ENCODE assay signal across 14 mouse cellular contexts in the genomic region with DNA sequence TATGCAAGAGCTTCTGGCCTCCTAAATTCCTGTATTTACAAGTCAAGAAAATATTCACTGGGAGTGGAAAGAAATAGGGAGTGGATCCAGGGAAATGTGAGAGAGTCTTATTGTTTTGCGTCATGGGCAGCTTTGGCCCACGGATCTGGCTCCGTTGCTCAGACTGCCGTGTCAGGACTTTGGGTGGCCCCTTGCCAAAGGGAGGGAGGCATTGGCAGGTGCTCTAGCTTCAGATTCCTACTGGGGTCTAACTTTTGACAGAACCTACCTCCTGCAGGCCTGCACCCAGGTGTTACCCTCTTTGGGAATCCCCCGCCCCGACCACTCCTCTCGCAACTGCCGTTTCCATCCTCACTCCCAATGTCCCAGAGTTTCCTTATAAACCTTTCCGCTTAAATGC. TPM values are rescaled to one million over a fixed set of nuclear protein-coding genes. Genes with fewer than 3 reads are reported as not detected.
DNase-seq lines count a peak whose midpoint lies in the region; ATAC-seq and TF ChIP-seq lines count a peak whose summit lies in the region.
"Had no signal": no experiment of that assay in that cellular context is flagged by ENCODE, and none has a peak within 500 bp of the region (broad histone marks: within the 10 kb centered on the region; RNA-seq: fewer than 3 reads in every experiment).

No protein-coding gene starts in this region.

- no peak for ATAC-seq in liver, embryonic 12.5 days
- no peak for ATAC-seq in midbrain, embryonic 14.5 days (ENCODE audit: low FRiP score, low TSS enrichment)
- ATAC-seq in liver, embryonic 11.5 days (replicated peaks; ENCODE audit: low FRiP score) = no peak
- ATAC-seq: midbrain, embryonic 13.5 days had no signal

- no peak overlapping the region for H3K9ac ChIP-seq in liver, adult 2 months (ENCODE audit: low read depth, low read length)
- no peak overlapping the region for H3K9ac ChIP-seq in liver, embryonic 12.5 days
- H3K9ac ChIP-seq in midbrain, embryonic 14.5 days (replicated peaks; ENCODE audit: low read length) = no peak overlapping the region
- H3K9ac ChIP-seq in liver, embryonic 11.5 days (ENCODE audit: low read depth, low read length) = no peak overlapping the region
- H3K9ac ChIP-seq: embryonic facial prominence, embryonic 15.5 days; limb, embryonic 13.5 days; midbrain, embryonic 13.5 days had no signal

- H3K4me1 ChIP-seq in liver, adult 2 months (ENCODE audit: control insufficient read depth, insufficient read depth, low read length) = peaks cover 19% of the 10 kb centered on the region
- no peaks in the 10 kb centered on the region for H3K4me1 ChIP-seq in liver, embryonic 12.5 days
- peaks cover 11% of the 10 kb centered on the region; the same call in 1 of the 2 replicates for H3K4me1 ChIP-seq in midbrain, embryonic 14.5 days (ENCODE audit: control insufficient read depth, insufficient read depth, low read length)
- H3K4me1 ChIP-seq in liver, embryonic 11.5 days (replicated peaks; ENCODE audit: control insufficient read depth, insufficient read depth, low read length) = no peaks in the 10 kb centered on the region

- peak overlapping the region; percentile 81 for H3K27ac ChIP-seq in liver, adult 2 months (replicated peaks; ENCODE audit: insufficient read depth, low read depth, low read length)
- no peak overlapping the region for H3K27ac ChIP-seq in liver, embryonic 12.5 days
- H3K27ac ChIP-seq in midbrain, embryonic 14.5 days (replicated peaks; ENCODE audit: low read depth, low read length) = no peak overlapping the region
- H3K27ac ChIP-seq in liver, embryonic 11.5 days (ENCODE audit: low read depth, low read length) = no peak overlapping the region
- H3K27ac ChIP-seq: embryonic facial prominence, embryonic 15.5 days; limb, embryonic 13.5 days; midbrain, embryonic 13.5 days had no signal

- H3K27me3 ChIP-seq in liver, adult 2 months (ENCODE audit: control insufficient read depth, insufficient read depth, low read length) = no peaks in the 10 kb centered on the region
- no peaks in the 10 kb centered on the region for H3K27me3 ChIP-seq in liver, embryonic 12.5 days (replicated peaks)
- H3K27me3 ChIP-seq in midbrain, embryonic 14.5 days (ENCODE audit: control insufficient read depth, insufficient read depth, low read length) = no peaks in the 10 kb centered on the region
- no peaks in the 10 kb centered on the region for H3K27me3 ChIP-seq in liver, embryonic 11.5 days (replicated peaks; ENCODE audit: control insufficient read depth, insufficient read depth, low read length)
- H3K27me3 ChIP-seq: embryonic facial prominence, embryonic 15.5 days; limb, embryonic 13.5 days; midbrain, embryonic 13.5 days had no signal

- H3K4me3 ChIP-seq in liver, adult 2 months (ENCODE audit: insufficient read depth, low read depth, low read length) = no peak overlapping the region
- no peak overlapping the region for H3K4me3 ChIP-seq in liver, embryonic 12.5 days
- H3K4me3 ChIP-seq in midbrain, embryonic 14.5 days (replicated peaks; ENCODE audit: low read depth, low read length) = no peak overlapping the region
- H3K4me3 ChIP-seq in liver, embryonic 11.5 days (ENCODE audit: low read depth, low read length) = no peak overlapping the region
- H3K4me3 ChIP-seq: embryonic facial prominence, embryonic 15.5 days; limb, embryonic 13.5 days; midbrain, embryonic 13.5 days had no signal

- no peaks in the 10 kb centered on the region for H3K36me3 ChIP-seq in liver, adult 2 months (ENCODE audit: control insufficient read depth, insufficient read depth, low read length)
- no peaks in the 10 kb centered on the region for H3K36me3 ChIP-seq in liver, embryonic 12.5 days
- no peaks in the 10 kb centered on the region for H3K36me3 ChIP-seq in midbrain, embryonic 14.5 days (ENCODE audit: control insufficient read depth, insufficient read depth, low read length)
- no peaks in the 10 kb centered on the region for H3K36me3 ChIP-seq in liver, embryonic 11.5 days (ENCODE audit: control insufficient read depth, insufficient read depth, low read length)
- H3K36me3 ChIP-seq: embryonic facial prominence, embryonic 15.5 days; limb, embryonic 13.5 days; midbrain, embryonic 13.5 days had no signal

- DNase-seq in cerebellum, postnatal 14 days = peak; percentile 67 to 72
- DNase-seq in cerebellum, adult 8-10 months = no peak
- DNase-seq in liver, adult 2 months (ENCODE audit: extremely low read depth, low read depth, low spot score) = peak; percentile 76
- DNase-seq in gastrocnemius, postnatal 14 days = peak; percentile 53
- DNase-seq in heart, postnatal 36 days = peak; percentile 75 to 78
- DNase-seq in midbrain, embryonic 14.5 days = no peak
- DNase-seq in liver, embryonic 11.5 days (ENCODE audit: low spot score) = no peak
- DNase-seq: B cell, adult 2 months; kidney, postnatal 4 days had no signal

- WGBS in liver, adult 2 months = 67% methylated on average over 9 of the region's 9 CpGs
- WGBS in liver, embryonic 12.5 days (ENCODE audit: insufficient replicate concordance) = 89% methylated on average over 9 of the region's 9 CpGs
- WGBS in midbrain, embryonic 14.5 days = 88% methylated on average over 9 of the region's 9 CpGs
- WGBS in liver, embryonic 11.5 days = 92% methylated on average over 9 of the region's 9 CpGs

- intact Hi-C loops in gastrocnemius, postnatal 14 days (cut with DNase I; ENCODE audit: low total_unique reads) = no loop called here
- intact Hi-C loops in heart, postnatal 36 days (cut with DNase I) = loop anchor here (10.0 kb wide), 1 partner anchor 160 kb away; a partner anchor contains a TSS

- TF ChIP-seq POLR2A in liver, adult 2 months (IDR thresholded peaks at IDR 0.05; ENCODE audit: extremely low read depth, insufficient read depth, low read length) = no peak

- no peaks in the 10 kb centered on the region for H3K9me3 ChIP-seq in liver, embryonic 12.5 days (replicated peaks)
- H3K9me3 ChIP-seq in midbrain, embryonic 14.5 days (ENCODE audit: control insufficient read depth, low read length) = no peaks in the 10 kb centered on the region
- H3K9me3 ChIP-seq in liver, embryonic 11.5 days (ENCODE audit: control insufficient read depth, low read length) = no peaks in the 10 kb centered on the region
- H3K9me3 ChIP-seq: embryonic facial prominence, embryonic 15.5 days; limb, embryonic 13.5 days; midbrain, embryonic 13.5 days had no signal

- H3K79me2 ChIP-seq in liver, adult 2 months (ENCODE audit: control insufficient read depth, insufficient read depth, low read length) = peaks cover 21% of the 10 kb centered on the region; the same call in 1 of the 2 replicates

- no peak overlapping the region for H3K4me2 ChIP-seq in liver, embryonic 12.5 days
- H3K4me2 ChIP-seq in midbrain, embryonic 14.5 days (ENCODE audit: low read length) = no peak overlapping the region
- H3K4me2 ChIP-seq in liver, embryonic 11.5 days = no peak overlapping the region
- H3K4me2 ChIP-seq: embryonic facial prominence, embryonic 15.5 days; limb, embryonic 13.5 days; midbrain, embryonic 13.5 days had no signal

- no peak for TF ChIP-seq CTCF in liver, adult 2 months (IDR thresholded peaks at IDR 0.05; ENCODE audit: low read depth, low read length)

RNA-seq across cellular contexts. Expression of a gene that starts 3.6 kb away (rescaled TPM):
- total RNA-seq in liver, adult 2 months (2014; rRNA removed) = 0.09 TPM in 1 of 2 replicates, not detected in the other
- not detected in 2 replicates for polyA plus RNA-seq in liver, adult 2 months (2012; rRNA removed)
- polyA plus RNA-seq in liver, embryonic 12.5 days (2016; fragmentation: Nextera tagmentation; extraction: Ambion mirVana) = not detected in 2 replicates
- total RNA-seq in gastrocnemius, postnatal 14 days (2021) = under 1 TPM in 1 of 2 experiments, not detected in 1; 0.18 TPM
- not detected for total RNA-seq in heart, postnatal 36 days (2021)
- polyA plus RNA-seq in midbrain, embryonic 14.5 days (2014; fragmentation: Nextera tagmentation; extraction: Ambion mirVana) = not detected in 2 replicates
- polyA plus RNA-seq in liver, embryonic 11.5 days (2014; fragmentation: Nextera tagmentation; extraction: Ambion mirVana) = not detected in 2 replicates
- total RNA-seq: hematopoietic stem cell, adult 5-6 weeks had no signal
- polyA plus RNA-seq: embryonic facial prominence, embryonic 15.5 days; limb, embryonic 13.5 days; midbrain, embryonic 13.5 days had no signal

RNA-seq across cellular contexts. Expression of a gene that starts 4.4 kb away (rescaled TPM):
- 14.2 and 16.5 TPM in 2 replicates for total RNA-seq in liver, adult 2 months (2014; rRNA removed)
- 6.6 and 6.9 TPM in 2 replicates for polyA plus RNA-seq in liver, adult 2 months (2012; rRNA removed)
- polyA plus RNA-seq in liver, embryonic 12.5 days (2016; fragmentation: Nextera tagmentation; extraction: Ambion mirVana) = 3.0 and 4.0 TPM in 2 replicates
- total RNA-seq in gastrocnemius, postnatal 14 days (2021) = 10 to 100 TPM; 25.5 to 27.2 TPM
- total RNA-seq in heart, postnatal 36 days (2021) = 10 to 100 TPM; 47.0 to 64.1 TPM
- polyA plus RNA-seq in midbrain, embryonic 14.5 days (2014; fragmentation: Nextera tagmentation; extraction: Ambion mirVana) = 7.3 and 11.5 TPM in 2 replicates
- polyA plus RNA-seq in liver, embryonic 11.5 days (2014; fragmentation: Nextera tagmentation; extraction: Ambion mirVana) = 4.6 and 4.8 TPM in 2 replicates
- total RNA-seq: hematopoietic stem cell, adult 5-6 weeks had no signal

Comparison
In these comparisons a context has a peak if more than half of its experiments do, and no peak if none do; other contexts are left out.
1. DNase-seq: peak in cerebellum, postnatal 14 days (2 of 2), liver, adult 2 months (single experiment), gastrocnemius, postnatal 14 days (single experiment) and heart, postnatal 36 days (2 of 2); none in cerebellum, adult 8-10 months (single experiment), midbrain, embryonic 14.5 days (single experiment) and liver, embryonic 11.5 days (single experiment).